Mouse (Mus musculus): ENCODE measurements around the gene Hoxd11. TPM values are rescaled to one million over a fixed set of nuclear protein-coding genes. Genes with fewer than 3 reads are reported as not detected.

Gene Hoxd11
- polyA plus RNA-seq (2012), result not detected in 2 replicates

GRCm38 (mm10) chr2:74678891-74679595, at the start of gene Hoxd11:
TSS of gene Hoxd11 (plus strand) at chr2:74679557.
- Histone ChIP-seq H3K4me1 (ENCODE audit: control insufficient read depth) (no peaks in the 10 kb centered on the region), H3K27me3 (ENCODE audit: control insufficient read depth) (peaks cover 100% of the 10 kb centered on the region), H3K4me3 (replicated peaks) (no peak within 1 kb of the TSS), H3K9me3 (ENCODE audit: control insufficient read depth, low read length) (peaks cover 2% of the 10 kb centered on the region; the same call in 1 of the 2 replicates), H3K36me3 (ENCODE audit: control insufficient read depth) (no peaks in the 10 kb centered on the region)
- no peak for TF ChIP-seq TAL1 (IDR thresholded peaks at IDR 0.05; ENCODE audit: low read length)
- TF ChIP-seq GATA1 (IDR thresholded peaks at IDR 0.05; ENCODE audit: low read length), result no peak

DNA sequence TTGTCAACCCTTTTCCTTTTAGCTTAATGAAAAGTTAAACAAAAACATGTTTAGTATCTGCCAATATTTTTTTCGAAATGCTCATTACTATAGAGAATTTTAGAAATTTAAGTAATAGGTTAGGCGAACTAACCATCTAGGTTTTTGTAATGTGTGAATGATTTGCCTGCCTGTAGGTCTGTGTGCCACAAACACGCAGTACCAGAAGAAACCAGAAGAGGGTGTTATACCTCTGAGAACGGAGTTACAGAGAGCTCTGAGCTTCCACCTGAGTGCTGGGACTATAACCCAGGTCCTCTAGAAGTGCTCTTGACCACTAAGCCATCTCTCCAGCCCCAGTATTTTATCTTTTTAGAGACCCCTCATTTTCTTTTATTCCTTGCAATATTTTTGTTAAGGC, 43.9 kb upstream of the Hoxd11 start:
- TF ChIP-seq TAL1 (IDR thresholded peaks at IDR 0.05; ENCODE audit: low read length) (no peak), GATA1 (IDR thresholded peaks at IDR 0.05; ENCODE audit: low read length) (no peak)
- no peaks in the 10 kb centered on the region for H3K36me3 ChIP-seq (ENCODE audit: control insufficient read depth)
- H3K4me1 ChIP-seq (ENCODE audit: control insufficient read depth), result no peaks in the 10 kb centered on the region
- H3K4me3 ChIP-seq (replicated peaks), result no peak overlapping the region
- H3K27me3 ChIP-seq (ENCODE audit: control insufficient read depth), result no peaks in the 10 kb centered on the region; the same call in 1 of the 2 replicates
- H3K9me3 ChIP-seq (ENCODE audit: control insufficient read depth, low read length), result no peaks in the 10 kb centered on the region

- Histone ChIP-seq H3K9me3 (ENCODE audit: control insufficient read depth, low read length) (no peaks in the 10 kb centered on the region), H3K4me1 (ENCODE audit: control insufficient read depth) (no peaks in the 10 kb centered on the region), H3K27me3 (ENCODE audit: control insufficient read depth) (peaks cover 38% of the 10 kb centered on the region), H3K36me3 (ENCODE audit: control insufficient read depth) (no peaks in the 10 kb centered on the region), H3K4me3 (replicated peaks) (no peak overlapping the region)
- TF ChIP-seq GATA1 (IDR thresholded peaks at IDR 0.05; ENCODE audit: low read length) (no peak), TAL1 (IDR thresholded peaks at IDR 0.05; ENCODE audit: low read length) (no peak)
Measured at GRCm38 (mm10) chr2:74642431-74642830, 36.9 kb upstream of the Hoxd11 start.

- peaks cover 70% of the 10 kb centered on the region for H3K27me3 ChIP-seq (ENCODE audit: control insufficient read depth)
Measured at GRCm38 (mm10) chr2:74645631-74646030, 33.7 kb upstream of the Hoxd11 start.

GRCm38 (mm10) chr2:74647082-74647864, 32.1 kb upstream of the Hoxd11 start:
- Histone ChIP-seq H3K4me3 (replicated peaks) (no peak overlapping the region), H3K36me3 (ENCODE audit: control insufficient read depth) (no peaks in the 10 kb centered on the region), H3K27me3 (ENCODE audit: control insufficient read depth) (peaks cover 85% of the 10 kb centered on the region), H3K9me3 (ENCODE audit: control insufficient read depth, low read length) (no peaks in the 10 kb centered on the region), H3K4me1 (ENCODE audit: control insufficient read depth) (no peaks in the 10 kb centered on the region)
- TF ChIP-seq GATA1 (IDR thresholded peaks at IDR 0.05; ENCODE audit: low read length) (no peak), TAL1 (IDR thresholded peaks at IDR 0.05; ENCODE audit: low read length) (no peak)

More at GRCm38 (mm10) chr2:74645631-74646030, 33.7 kb upstream of the Hoxd11 start:
- H3K4me1 ChIP-seq (ENCODE audit: control insufficient read depth), result no peaks in the 10 kb centered on the region
- H3K36me3 ChIP-seq (ENCODE audit: control insufficient read depth), result no peaks in the 10 kb centered on the region
- H3K9me3 ChIP-seq (ENCODE audit: control insufficient read depth, low read length), result no peaks in the 10 kb centered on the region
- no peak overlapping the region for H3K4me3 ChIP-seq (replicated peaks)
- no peak for TF ChIP-seq TAL1 (IDR thresholded peaks at IDR 0.05; ENCODE audit: low read length)
- TF ChIP-seq GATA1 (IDR thresholded peaks at IDR 0.05; ENCODE audit: low read length), result no peak

- Histone ChIP-seq H3K27me3 (ENCODE audit: control insufficient read depth) (peaks cover 100% of the 10 kb centered on the region), H3K36me3 (ENCODE audit: control insufficient read depth) (no peaks in the 10 kb centered on the region), H3K9me3 (ENCODE audit: control insufficient read depth, low read length) (peaks cover 9% of the 10 kb centered on the region), H3K4me1 (ENCODE audit: control insufficient read depth) (no peaks in the 10 kb centered on the region), H3K4me3 (replicated peaks) (no peak overlapping the region)
- no peak for TF ChIP-seq TAL1 (IDR thresholded peaks at IDR 0.05; ENCODE audit: low read length)
- TF ChIP-seq GATA1 (IDR thresholded peaks at IDR 0.05; ENCODE audit: low read length), result no peak
Measured at GRCm38 (mm10) chr2:74652996-74653340, 26.4 kb upstream of the Hoxd11 start.

- H3K9me3 ChIP-seq (ENCODE audit: control insufficient read depth, low read length), result peaks cover 9% of the 10 kb centered on the region
- no peak overlapping the region for H3K4me3 ChIP-seq (replicated peaks)
- peaks cover 100% of the 10 kb centered on the region for H3K27me3 ChIP-seq (ENCODE audit: control insufficient read depth)
- TF ChIP-seq TAL1 (IDR thresholded peaks at IDR 0.05; ENCODE audit: low read length), result no peak
- TF ChIP-seq GATA1 (IDR thresholded peaks at IDR 0.05; ENCODE audit: low read length), result no peak
- H3K36me3 ChIP-seq (ENCODE audit: control insufficient read depth), result no peaks in the 10 kb centered on the region
- H3K4me1 ChIP-seq (ENCODE audit: control insufficient read depth), result no peaks in the 10 kb centered on the region
Measured at GRCm38 (mm10) chr2:74653781-74654535, 25.4 kb upstream of the Hoxd11 start.

- Histone ChIP-seq H3K4me1 (ENCODE audit: control insufficient read depth) (no peaks in the 10 kb centered on the region), H3K4me3 (replicated peaks) (no peak overlapping the region), H3K9me3 (ENCODE audit: control insufficient read depth, low read length) (peaks cover 9% of the 10 kb centered on the region), H3K36me3 (ENCODE audit: control insufficient read depth) (no peaks in the 10 kb centered on the region), H3K27me3 (ENCODE audit: control insufficient read depth) (peaks cover 100% of the 10 kb centered on the region)
- no peak for TF ChIP-seq TAL1 (IDR thresholded peaks at IDR 0.05; ENCODE audit: low read length)
- TF ChIP-seq GATA1 (IDR thresholded peaks at IDR 0.05; ENCODE audit: low read length), result no peak
Measured at GRCm38 (mm10) chr2:74654743-74655419, 24.5 kb upstream of the Hoxd11 start.
